Mouse (Mus musculus) limb, embryonic 11.5 days (tissue): ENCODE measurements at regions not wholly inside any gene's neighbourhood (a gene's known extent, or its start where the extent isn't known, plus 50 kb on each side); places are given as distances from the start of the nearest gene placed in this dataset.

ENCODE experiments used
- ATAC-seq: fragments of 200-750 bp; cut with Nextera tagmentation; 2 replicates; pipeline ENCODE4 v1.8.0; 2017; ENCODE audit warnings: low read depth; ENCODE audit not compliant: insufficient number of reproducible peaks, low FRiP score, low TSS enrichment
- DNase-seq: peaks from one replicate; pipeline ENCODE4 v3.0.0-alpha.2; 2015; ENCODE audit warnings: low spot score
- H3K27ac ChIP-seq: fragments of 300-500 bp; sonication (generic); replicated peaks from 2 replicates; pipeline ENCODE4 v1.5.1; 2014; ENCODE audit warnings: low read depth, mild to moderate bottlenecking, low read length
- H3K27me3 ChIP-seq: fragments of 300-500 bp; sonication (generic); 2 replicates; pipeline ENCODE4 v1.6.1; 2014; ENCODE audit warnings: mild to moderate bottlenecking, low read length, mixed read lengths; ENCODE audit not compliant: control insufficient read depth, insufficient read depth
- H3K36me3 ChIP-seq: fragments of 300-500 bp; sonication (generic); 2 replicates; pipeline ENCODE4 v1.6.1; 2014; ENCODE audit warnings: mild to moderate bottlenecking, low read length, moderate library complexity, mixed read lengths; ENCODE audit not compliant: control insufficient read depth, insufficient read depth
- H3K4me1 ChIP-seq: fragments of 300-500 bp; sonication (generic); 2 replicates; pipeline ENCODE4 v1.6.1; 2014; ENCODE audit warnings: low read length, mixed read lengths; ENCODE audit not compliant: control insufficient read depth, insufficient read depth
- H3K4me2 ChIP-seq: fragments of 300-500 bp; sonication (generic); 2 replicates; pipeline ENCODE4 v1.6.1; 2014; ENCODE audit warnings: low read depth, mild to moderate bottlenecking, moderate library complexity; ENCODE audit not compliant: severe bottlenecking
- H3K4me3 ChIP-seq: fragments of 300-500 bp; sonication (generic); 2 replicates; pipeline ENCODE4 v1.5.1; 2014; ENCODE audit warnings: low read depth, low read length
- H3K9ac ChIP-seq: fragments of 300-500 bp; sonication (generic); 2 replicates; pipeline ENCODE4 v1.6.1; 2014; ENCODE audit warnings: mild to moderate bottlenecking, low read length
- H3K9me3 ChIP-seq: fragments of 300-500 bp; sonication (generic); 2 replicates; pipeline ENCODE4 v1.6.1; 2016; ENCODE audit warnings: low read length; ENCODE audit not compliant: control insufficient read depth
- WGBS: fragments of 180-500 bp; shearing (Covaris S2); extraction: QIAGEN DNeasy Blood & Tissue Kit; methylation state at CpG from one replicate; pipeline ENCODE4 v1.1.7; 2014; 5-methylcytosine and 5-hydroxymethylcytosine counted together

DNA sequence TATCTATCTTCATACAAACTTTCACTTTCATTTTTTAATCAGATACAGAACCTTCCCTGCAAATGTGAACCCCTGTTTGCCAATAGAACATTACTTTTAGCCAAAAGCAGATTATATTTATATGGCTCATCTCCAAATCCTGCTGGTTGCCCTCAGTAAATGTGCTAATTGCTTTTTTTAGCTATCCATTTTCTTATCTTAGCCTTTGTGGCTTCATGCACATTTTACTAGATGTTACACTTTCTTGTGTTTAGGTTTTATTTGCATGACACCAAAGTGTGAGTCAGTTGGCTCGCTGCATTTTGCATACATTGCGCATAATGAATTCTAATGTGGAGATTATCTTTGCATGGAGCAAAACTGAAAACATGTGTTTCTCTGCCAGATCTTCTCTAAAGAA lies 211.3 kb upstream of the Ube2e3 start:
- ATAC-seq (no peak), DNase-seq (no peak)
- no peaks in the 10 kb centered on the region for H3K4me1 ChIP-seq
- H3K27me3 ChIP-seq = no peaks in the 10 kb centered on the region
- H3K27ac ChIP-seq = no peak overlapping the region
- 88% methylated on average over 2 of the region's 2 CpGs for WGBS
- H3K4me2 ChIP-seq = no peak overlapping the region
- H3K4me3 ChIP-seq = no peak overlapping the region
- H3K9ac ChIP-seq = no peak overlapping the region
- no peaks in the 10 kb centered on the region for H3K9me3 ChIP-seq
- H3K36me3 ChIP-seq = no peaks in the 10 kb centered on the region

DNA sequence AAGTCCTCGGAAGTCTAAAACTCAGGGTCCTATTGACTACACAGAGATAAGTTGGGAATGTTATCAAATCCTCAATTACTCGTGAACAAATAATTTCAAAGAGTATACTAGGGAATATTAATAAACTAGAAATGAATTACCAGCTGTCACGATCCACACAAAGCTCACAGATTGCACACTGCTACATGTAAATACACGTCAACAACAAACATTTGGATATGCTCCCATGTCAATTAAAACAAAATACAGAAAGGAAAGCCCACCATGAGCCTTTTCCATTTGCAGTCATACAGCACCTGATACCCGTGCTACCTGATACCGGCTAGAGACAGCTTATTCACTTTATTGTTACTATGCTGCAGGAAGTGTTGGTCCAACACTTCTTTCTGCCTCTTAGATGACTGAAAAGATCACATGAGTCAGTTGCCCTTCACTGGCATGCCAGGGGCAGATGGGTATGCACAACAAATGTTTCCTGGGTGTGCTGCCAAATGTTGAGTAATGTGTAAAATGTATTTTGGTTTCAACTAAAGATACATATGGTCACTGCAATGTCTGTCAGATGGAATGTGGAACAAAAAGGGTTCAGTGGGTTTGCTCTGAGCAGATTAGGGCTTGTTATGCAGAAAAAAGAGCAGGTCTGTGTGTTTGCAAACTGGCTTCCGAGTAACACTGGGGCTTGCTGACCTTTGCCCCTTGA lies 212.6 kb upstream of the Ube2e3 start:
- no peak overlapping the region for H3K4me3 ChIP-seq
- H3K36me3 ChIP-seq = no peaks in the 10 kb centered on the region
- WGBS = 78% methylated on average over 7 of the region's 7 CpGs
- H3K4me1 ChIP-seq = no peaks in the 10 kb centered on the region
- ATAC-seq (no peak), DNase-seq (no peak)
- H3K9ac ChIP-seq = no peak overlapping the region
- no peaks in the 10 kb centered on the region for H3K27me3 ChIP-seq
- H3K27ac ChIP-seq = no peak overlapping the region
- H3K9me3 ChIP-seq = no peaks in the 10 kb centered on the region
- H3K4me2 ChIP-seq = no peak overlapping the region

DNA sequence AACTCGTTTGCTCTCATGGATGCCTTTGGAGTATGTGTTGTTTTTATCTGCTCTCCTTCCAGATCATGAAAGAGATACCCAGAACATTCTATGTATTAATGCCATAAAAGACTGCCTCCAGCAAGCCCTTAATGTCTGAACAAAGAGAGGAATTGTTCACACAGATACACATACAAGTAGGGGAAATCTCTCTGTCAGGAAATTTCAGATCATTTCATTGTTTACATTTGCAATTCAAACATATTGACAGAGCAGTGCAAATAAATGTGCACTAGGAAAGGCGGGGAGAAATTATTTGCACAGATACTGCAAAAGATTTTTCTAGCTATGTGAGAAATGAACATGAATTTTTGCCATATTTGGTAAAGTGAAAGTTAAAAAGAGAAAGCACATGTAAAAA lies 216.4 kb upstream of the Ube2e3 start:
- DNase-seq (no peak), ATAC-seq (no peak)
- Histone ChIP-seq H3K27ac (no peak overlapping the region), H3K4me2 (no peak overlapping the region), H3K4me1 (no peaks in the 10 kb centered on the region), H3K36me3 (no peaks in the 10 kb centered on the region), H3K9ac (no peak overlapping the region), H3K9me3 (no peaks in the 10 kb centered on the region), H3K27me3 (no peaks in the 10 kb centered on the region), H3K4me3 (no peak overlapping the region)
- 62% methylated on average over 2 of the region's 2 CpGs for WGBS

DNA sequence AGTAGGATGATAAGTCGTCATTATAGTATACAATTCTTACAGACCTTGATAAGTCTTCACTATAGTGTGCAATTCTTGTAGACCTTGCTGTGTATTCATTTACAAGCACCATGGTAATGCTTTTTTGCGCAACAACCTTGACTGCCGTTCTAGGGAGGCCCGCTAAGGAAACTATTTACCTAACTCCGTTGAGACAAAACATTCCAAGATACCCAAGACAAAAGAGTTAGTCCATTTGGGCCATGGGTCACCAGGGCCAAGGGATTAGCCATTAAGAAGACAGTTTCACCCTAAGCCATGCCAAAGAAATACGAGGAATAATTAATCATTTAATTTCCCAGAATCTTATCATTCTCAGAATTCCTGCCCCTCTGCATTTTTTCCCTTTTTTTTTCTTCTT lies 227.6 kb upstream of the Ube2e3 start:
- Histone ChIP-seq H3K4me3 (no peak overlapping the region), H3K27me3 (no peaks in the 10 kb centered on the region), H3K36me3 (no peaks in the 10 kb centered on the region), H3K4me1 (no peaks in the 10 kb centered on the region), H3K9me3 (no peaks in the 10 kb centered on the region), H3K27ac (no peak overlapping the region), H3K9ac (no peak overlapping the region), H3K4me2 (no peak overlapping the region)
- DNase-seq (no peak), ATAC-seq (no peak)
- WGBS = 91% methylated on average over 6 of the region's 6 CpGs

DNA sequence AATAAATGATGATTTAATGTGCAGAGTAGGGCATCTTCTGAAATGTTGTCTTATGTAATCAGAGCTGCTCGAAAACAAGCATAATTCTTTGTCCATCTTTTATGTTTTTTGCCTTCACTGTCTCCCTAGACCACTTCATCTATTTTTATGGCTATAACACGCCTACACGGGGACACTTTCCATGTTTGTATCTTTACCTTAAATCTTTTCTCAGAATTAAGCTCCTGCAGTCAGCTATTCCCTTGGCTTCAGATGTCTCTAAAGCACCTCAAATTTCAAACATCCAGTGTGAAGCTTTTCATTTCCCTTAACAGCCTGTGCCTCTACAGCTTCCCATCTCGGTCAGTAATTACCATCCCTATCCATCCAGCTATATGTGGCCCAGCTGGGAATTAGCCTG lies 242.7 kb upstream of the Ube2e3 start:
- H3K9me3 ChIP-seq = no peaks in the 10 kb centered on the region
- DNase-seq (no peak), ATAC-seq (no peak)
- no peaks in the 10 kb centered on the region for H3K4me1 ChIP-seq
- no peak overlapping the region for H3K4me2 ChIP-seq
- no peak overlapping the region for H3K4me3 ChIP-seq
- 79% methylated on average over 4 of the region's 4 CpGs for WGBS
- no peak overlapping the region for H3K9ac ChIP-seq
- no peak overlapping the region for H3K27ac ChIP-seq
- no peaks in the 10 kb centered on the region for H3K36me3 ChIP-seq
- no peaks in the 10 kb centered on the region for H3K27me3 ChIP-seq

DNA sequence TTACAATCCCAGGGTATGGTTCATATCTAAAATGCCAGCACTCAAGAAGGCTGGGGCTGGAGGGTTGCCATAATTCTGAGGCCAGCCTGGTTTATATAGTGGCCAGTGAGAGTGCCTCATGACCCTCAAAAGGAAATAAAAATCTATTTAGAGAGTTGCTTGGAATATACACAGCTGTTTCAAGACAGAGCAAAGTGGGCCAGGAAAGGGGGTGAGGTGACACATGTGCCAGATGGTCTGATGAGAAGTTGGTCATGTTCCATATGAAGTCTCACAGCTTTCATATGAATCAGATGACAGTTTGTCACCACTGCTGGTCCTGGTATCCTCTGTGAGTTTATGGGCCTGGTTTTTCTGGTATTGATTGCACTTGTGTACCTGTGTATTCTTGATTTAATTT lies 261.5 kb upstream of the Ube2e3 start:
- Histone ChIP-seq H3K27me3 (no peaks in the 10 kb centered on the region), H3K4me2 (no peak overlapping the region), H3K36me3 (no peaks in the 10 kb centered on the region), H3K9me3 (no peaks in the 10 kb centered on the region), H3K4me1 (no peaks in the 10 kb centered on the region), H3K27ac (no peak overlapping the region), H3K9ac (no peak overlapping the region), H3K4me3 (no peak overlapping the region)
- DNase-seq = no peak
- no peak for ATAC-seq

DNA sequence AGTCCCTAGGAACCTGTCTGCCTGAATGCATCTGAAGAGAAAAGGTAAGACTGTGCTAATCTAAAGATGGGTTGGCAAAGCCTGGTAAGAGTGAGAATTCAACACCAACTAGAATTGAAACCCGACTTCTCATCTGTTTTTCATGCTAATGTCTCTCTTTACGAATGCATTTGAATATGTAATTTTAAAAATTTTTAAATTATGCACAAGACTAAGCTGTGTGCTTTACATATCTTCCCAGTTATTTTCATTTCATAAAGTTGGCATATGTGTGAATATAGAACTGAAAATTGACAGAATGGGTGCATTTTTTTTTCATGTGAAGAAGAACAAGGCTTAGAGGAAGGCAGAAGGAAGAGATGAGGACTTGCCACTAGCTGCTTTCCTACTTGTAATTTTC lies 267.2 kb upstream of the Ube2e3 start:
- no peak for ATAC-seq
- Histone ChIP-seq H3K4me1 (no peaks in the 10 kb centered on the region), H3K9ac (no peak overlapping the region), H3K27ac (no peak overlapping the region), H3K36me3 (no peaks in the 10 kb centered on the region), H3K4me2 (no peak overlapping the region), H3K9me3 (no peaks in the 10 kb centered on the region), H3K4me3 (no peak overlapping the region), H3K27me3 (no peaks in the 10 kb centered on the region)
- 84% methylated on average over 2 of the region's 2 CpGs for WGBS
- DNase-seq = no peak

DNA sequence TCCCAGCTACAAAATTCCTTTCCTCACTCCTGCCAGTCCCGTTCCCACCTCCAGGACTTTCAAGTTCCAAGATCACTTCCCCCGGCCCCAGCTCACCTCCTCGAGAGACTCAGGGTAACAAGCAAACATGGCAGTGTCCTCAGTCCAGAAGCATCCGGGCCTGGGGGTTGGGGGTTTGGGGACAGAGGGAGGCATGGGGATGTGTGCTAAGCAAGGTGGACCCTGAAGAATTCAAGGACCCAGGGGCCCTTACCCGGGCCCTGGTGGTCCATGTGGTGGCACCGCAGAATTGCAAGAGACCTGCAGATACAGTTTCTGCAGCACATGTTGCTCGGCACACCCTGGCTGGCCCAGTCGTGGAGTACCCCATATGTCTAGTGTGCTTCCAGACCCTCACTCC lies 269.9 kb upstream of the Ube2e3 start:
- no peaks in the 10 kb centered on the region for H3K27me3 ChIP-seq
- WGBS = 88% methylated on average over 8 of the region's 8 CpGs
- H3K27ac ChIP-seq = no peak overlapping the region
- no peak for DNase-seq
- H3K36me3 ChIP-seq = no peaks in the 10 kb centered on the region
- H3K4me2 ChIP-seq = no peak overlapping the region
- no peaks in the 10 kb centered on the region for H3K4me1 ChIP-seq
- no peak overlapping the region for H3K4me3 ChIP-seq
- no peaks in the 10 kb centered on the region for H3K9me3 ChIP-seq
- ATAC-seq = no peak
- no peak overlapping the region for H3K9ac ChIP-seq

DNA sequence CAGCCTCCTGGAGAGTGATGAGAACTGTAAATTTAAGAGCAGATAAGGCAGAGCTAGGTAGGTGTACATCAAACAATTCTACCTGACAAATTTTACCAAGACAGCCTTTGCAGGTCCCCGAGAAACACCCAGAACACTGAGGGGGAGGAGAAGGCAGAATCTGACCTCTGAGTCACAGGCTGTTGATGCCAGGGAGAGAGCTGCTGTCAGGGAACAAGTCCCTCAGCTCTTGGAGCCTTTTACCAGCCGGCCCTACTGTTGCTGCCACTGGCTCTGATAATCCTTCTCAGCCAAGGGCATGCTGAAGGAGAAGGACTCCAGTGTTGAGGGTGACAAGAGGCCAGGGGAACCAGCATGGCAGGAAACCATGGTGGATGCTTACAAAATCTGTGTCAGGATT lies 271.7 kb upstream of the Ube2e3 start:
- no peaks in the 10 kb centered on the region for H3K36me3 ChIP-seq
- H3K4me1 ChIP-seq = no peaks in the 10 kb centered on the region
- no peaks in the 10 kb centered on the region for H3K27me3 ChIP-seq
- ATAC-seq = no peak
- H3K4me2 ChIP-seq = no peak overlapping the region
- no peak overlapping the region for H3K4me3 ChIP-seq
- H3K9ac ChIP-seq = no peak overlapping the region
- H3K9me3 ChIP-seq = no peaks in the 10 kb centered on the region
- H3K27ac ChIP-seq = no peak overlapping the region
- 75% methylated on average over 2 of the region's 2 CpGs for WGBS
- no peak for DNase-seq
